Comparison of ENCODE assay signal across 7 mouse cellular contexts in genomic region chr7:127233765-127234164, GRCm38 (mm10). TPM values are rescaled to one million over a fixed set of nuclear protein-coding genes. Genes with fewer than 3 reads are reported as not detected.
A peak's percentile ranks its signal among the peaks of the same experiment; 100 is the strongest.
DNase-seq lines count a peak whose midpoint lies in the region; ATAC-seq and TF ChIP-seq lines count a peak whose summit lies in the region.

No protein-coding gene starts in this region.

- peak overlapping the region; percentile 72 for H3K4me2 ChIP-seq in lung, postnatal 0 days (replicated peaks; ENCODE audit: low read depth, low read length)
- H3K4me2 ChIP-seq in forebrain, embryonic 12.5 days = peak overlapping the region; percentile 86
- peak overlapping the region; percentile 64 for H3K4me2 ChIP-seq in limb, embryonic 15.5 days
- peak overlapping the region; percentile 53 for H3K4me2 ChIP-seq in stomach, embryonic 15.5 days

- H3K9ac ChIP-seq in lung, postnatal 0 days (replicated peaks; ENCODE audit: low read depth) = peak overlapping the region; percentile 64
- peak overlapping the region; percentile 99 for H3K9ac ChIP-seq in forebrain, embryonic 12.5 days
- H3K9ac ChIP-seq in limb, embryonic 15.5 days = peak overlapping the region; percentile 95
- H3K9ac ChIP-seq in stomach, embryonic 15.5 days = peak overlapping the region; percentile 80; the same call in 1 of the 2 replicates

- peaks cover 16% of the 10 kb centered on the region for H3K36me3 ChIP-seq in lung, postnatal 0 days (ENCODE audit: insufficient read depth, low read length)
- peaks cover 63% of the 10 kb centered on the region for H3K36me3 ChIP-seq in forebrain, embryonic 12.5 days (replicated peaks)
- peaks cover 58% of the 10 kb centered on the region for H3K36me3 ChIP-seq in limb, embryonic 15.5 days
- peaks cover 37% of the 10 kb centered on the region for H3K36me3 ChIP-seq in stomach, embryonic 15.5 days

- H3K27me3 ChIP-seq in lung, postnatal 0 days (replicated peaks; ENCODE audit: insufficient read depth, low read length) = no peaks in the 10 kb centered on the region
- H3K27me3 ChIP-seq in forebrain, embryonic 12.5 days = no peaks in the 10 kb centered on the region
- no peaks in the 10 kb centered on the region for H3K27me3 ChIP-seq in limb, embryonic 15.5 days
- H3K27me3 ChIP-seq in stomach, embryonic 15.5 days (replicated peaks) = no peaks in the 10 kb centered on the region

- peak overlapping the region; percentile 90 for H3K27ac ChIP-seq in lung, postnatal 0 days (ENCODE audit: low read length)
- peak overlapping the region; percentile 100 for H3K27ac ChIP-seq in forebrain, embryonic 12.5 days
- H3K27ac ChIP-seq in limb, embryonic 15.5 days = peak overlapping the region; percentile 97
- H3K27ac ChIP-seq in stomach, embryonic 15.5 days = peak overlapping the region; percentile 98

- 1% methylated on average over 9 of the region's 9 CpGs for WGBS in lung, postnatal 0 days
- 5% methylated on average over 9 of the region's 9 CpGs for WGBS in forebrain, embryonic 12.5 days
- WGBS in limb, embryonic 15.5 days = 3% methylated on average over 9 of the region's 9 CpGs
- 2% methylated on average over 9 of the region's 9 CpGs for WGBS in stomach, embryonic 15.5 days

- no peak for TF ChIP-seq CTCF in lung, postnatal 0 days (IDR thresholded peaks at IDR 0.05)

- H3K4me3 ChIP-seq in lung, postnatal 0 days (ENCODE audit: low read depth, low read length) = peak overlapping the region; percentile 77
- H3K4me3 ChIP-seq in forebrain, embryonic 12.5 days (replicated peaks) = peak overlapping the region; percentile 97
- peak overlapping the region; percentile 96 for H3K4me3 ChIP-seq in limb, embryonic 15.5 days
- H3K4me3 ChIP-seq in stomach, embryonic 15.5 days (replicated peaks) = peak overlapping the region; percentile 80

- H3K4me1 ChIP-seq in lung, postnatal 0 days (ENCODE audit: insufficient read depth, low read depth, low read length) = peaks cover 6% of the 10 kb centered on the region; the same call in 1 of the 2 replicates
- peaks cover 33% of the 10 kb centered on the region for H3K4me1 ChIP-seq in forebrain, embryonic 12.5 days
- H3K4me1 ChIP-seq in limb, embryonic 15.5 days = peaks cover 34% of the 10 kb centered on the region
- H3K4me1 ChIP-seq in stomach, embryonic 15.5 days = peaks cover 15% of the 10 kb centered on the region

- TF ChIP-seq EP300 in lung, postnatal 0 days (IDR thresholded peaks at IDR 0.05) = no peak

- no peak for DNase-seq in lung, postnatal 0 days (ENCODE audit: low spot score)
- no peak for DNase-seq in lung, adult 18-20 months
- no peak for DNase-seq in testis, postnatal 10 days (ENCODE audit: low spot score)
- no peak for DNase-seq in cerebellum, postnatal 25 days

- no peaks in the 10 kb centered on the region for H3K9me3 ChIP-seq in lung, postnatal 0 days (ENCODE audit: low read length)
- H3K9me3 ChIP-seq in forebrain, embryonic 12.5 days = no peaks in the 10 kb centered on the region
- H3K9me3 ChIP-seq in limb, embryonic 15.5 days = no peaks in the 10 kb centered on the region
- no peaks in the 10 kb centered on the region for H3K9me3 ChIP-seq in stomach, embryonic 15.5 days

- no peak for ATAC-seq in lung, postnatal 0 days
- no peak for ATAC-seq in forebrain, embryonic 12.5 days (ENCODE audit: low FRiP score)
- ATAC-seq in limb, embryonic 15.5 days (ENCODE audit: insufficient number of reproducible peaks, low FRiP score, low TSS enrichment, low read depth) = no peak
- ATAC-seq in stomach, embryonic 15.5 days (ENCODE audit: insufficient read depth, low FRiP score, low read depth) = no peak

RNA-seq across cellular contexts. Expression of gene Sept1, which starts 0.8 kb away (rescaled TPM):
- polyA plus RNA-seq in lung, postnatal 0 days (2015; fragmentation: Nextera tagmentation; extraction: Ambion mirVana) = 13.0 TPM in 2 replicates
- polyA plus RNA-seq in forebrain, embryonic 12.5 days (2016; fragmentation: Nextera tagmentation; extraction: Ambion mirVana) = 42.6 and 43.4 TPM in 2 replicates
- polyA plus RNA-seq in limb, embryonic 15.5 days (2015; fragmentation: Nextera tagmentation; extraction: Ambion mirVana) = 19.6 and 22.7 TPM in 2 replicates
- 17.7 and 19.2 TPM in 2 replicates for polyA plus RNA-seq in stomach, embryonic 15.5 days (2015; fragmentation: Nextera tagmentation; extraction: Ambion mirVana)

RNA-seq across cellular contexts. Expression of gene Zfp553, which starts 0.9 kb away (rescaled TPM):
- 15.5 and 15.7 TPM in 2 replicates for polyA plus RNA-seq in lung, postnatal 0 days (2015; fragmentation: Nextera tagmentation; extraction: Ambion mirVana)
- 77.6 and 80.2 TPM in 2 replicates for polyA plus RNA-seq in forebrain, embryonic 12.5 days (2016; fragmentation: Nextera tagmentation; extraction: Ambion mirVana)
- polyA plus RNA-seq in limb, embryonic 15.5 days (2015; fragmentation: Nextera tagmentation; extraction: Ambion mirVana) = 37.3 and 38.4 TPM in 2 replicates
- 33.9 and 34.8 TPM in 2 replicates for polyA plus RNA-seq in stomach, embryonic 15.5 days (2015; fragmentation: Nextera tagmentation; extraction: Ambion mirVana)

RNA-seq across cellular contexts. Expression of gene Zfp771, which starts 10.3 kb away (rescaled TPM):
- polyA plus RNA-seq in lung, postnatal 0 days (2015; fragmentation: Nextera tagmentation; extraction: Ambion mirVana) = 34.9 and 36.9 TPM in 2 replicates
- polyA plus RNA-seq in forebrain, embryonic 12.5 days (2016; fragmentation: Nextera tagmentation; extraction: Ambion mirVana) = 53.3 and 60.3 TPM in 2 replicates
- polyA plus RNA-seq in limb, embryonic 15.5 days (2015; fragmentation: Nextera tagmentation; extraction: Ambion mirVana) = 69.7 and 71.7 TPM in 2 replicates
- 57.9 and 63.1 TPM in 2 replicates for polyA plus RNA-seq in stomach, embryonic 15.5 days (2015; fragmentation: Nextera tagmentation; extraction: Ambion mirVana)

RNA-seq across cellular contexts. Expression of gene Mylpf, which starts 25.1 kb away (rescaled TPM):
- 6.4 and 8.0 TPM in 2 replicates for polyA plus RNA-seq in lung, postnatal 0 days (2015; fragmentation: Nextera tagmentation; extraction: Ambion mirVana)
- polyA plus RNA-seq in forebrain, embryonic 12.5 days (2016; fragmentation: Nextera tagmentation; extraction: Ambion mirVana) = 9.2 and 10.1 TPM in 2 replicates
- polyA plus RNA-seq in limb, embryonic 15.5 days (2015; fragmentation: Nextera tagmentation; extraction: Ambion mirVana) = 422 and 1,232 TPM in 2 replicates
- 18.6 and 31.0 TPM in 2 replicates for polyA plus RNA-seq in stomach, embryonic 15.5 days (2015; fragmentation: Nextera tagmentation; extraction: Ambion mirVana)

RNA-seq across cellular contexts. Expression of gene Tbc1d10b, which starts 25.5 kb away (rescaled TPM):
- 14.4 and 15.0 TPM in 2 replicates for polyA plus RNA-seq in lung, postnatal 0 days (2015; fragmentation: Nextera tagmentation; extraction: Ambion mirVana)
- 30.8 and 34.3 TPM in 2 replicates for polyA plus RNA-seq in forebrain, embryonic 12.5 days (2016; fragmentation: Nextera tagmentation; extraction: Ambion mirVana)
- polyA plus RNA-seq in limb, embryonic 15.5 days (2015; fragmentation: Nextera tagmentation; extraction: Ambion mirVana) = 24.6 and 25.5 TPM in 2 replicates
- 24.3 and 24.4 TPM in 2 replicates for polyA plus RNA-seq in stomach, embryonic 15.5 days (2015; fragmentation: Nextera tagmentation; extraction: Ambion mirVana)
